Mouse (Mus musculus): ENCODE measurements around the gene Olfr706.
"Not testable (repeated sequence)": the region's sequence is repeated elsewhere in the genome, so short reads cannot be mapped to it uniquely, and the experiment has no call there.

Olfr706 gene

DNA sequence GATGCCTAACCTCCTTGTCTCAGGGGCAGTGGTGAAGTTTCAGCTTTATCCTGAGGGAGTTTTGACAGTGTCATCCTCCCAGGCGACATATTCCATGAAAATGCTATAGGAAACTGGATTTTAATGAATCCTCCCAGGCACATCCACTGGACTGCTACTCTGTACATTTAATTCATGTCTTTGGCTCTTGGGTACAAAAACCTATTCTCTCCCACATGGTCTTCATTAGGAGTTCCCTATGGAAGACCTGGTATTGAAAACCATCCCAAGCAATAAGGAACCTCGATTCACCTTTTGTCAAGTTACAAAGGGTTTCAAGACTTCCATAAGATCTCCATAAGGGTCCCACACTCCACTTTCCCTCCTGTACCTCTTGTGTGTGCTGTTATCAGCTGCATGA lies at the start of gene Olfr706:
Olfr706 (minus strand) TSS at position 101 of the 400 bp plus-strand sequence.
- no peak for DNase-seq (ENCODE audit: low read depth, low spot score)

DNA sequence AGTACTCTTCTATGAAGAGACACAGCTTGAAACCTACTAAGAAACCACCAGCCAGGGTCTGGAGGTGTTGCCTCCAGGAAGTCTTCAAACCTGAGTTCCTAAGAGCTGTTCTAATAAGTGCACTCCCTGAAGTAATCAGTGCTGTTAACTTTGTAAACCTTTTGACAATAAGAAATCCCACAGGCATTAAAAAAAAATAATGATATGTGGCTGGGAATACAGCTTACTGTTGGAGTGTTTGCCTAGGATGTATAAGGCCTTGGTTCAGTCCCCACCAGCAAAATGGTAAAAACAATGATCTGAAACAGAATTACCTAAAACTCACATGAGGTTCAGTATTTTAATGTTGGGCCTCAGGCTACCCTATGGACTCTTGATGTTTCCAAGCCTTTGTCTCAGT lies 44.2 kb upstream of the Olfr706 start, which contains the start of gene Olfr709-ps1:
Olfr709-ps1 (minus strand) TSS at position 101 of the 400 bp plus-strand sequence.
- no peak for DNase-seq (ENCODE audit: low read depth, low spot score)

DNA sequence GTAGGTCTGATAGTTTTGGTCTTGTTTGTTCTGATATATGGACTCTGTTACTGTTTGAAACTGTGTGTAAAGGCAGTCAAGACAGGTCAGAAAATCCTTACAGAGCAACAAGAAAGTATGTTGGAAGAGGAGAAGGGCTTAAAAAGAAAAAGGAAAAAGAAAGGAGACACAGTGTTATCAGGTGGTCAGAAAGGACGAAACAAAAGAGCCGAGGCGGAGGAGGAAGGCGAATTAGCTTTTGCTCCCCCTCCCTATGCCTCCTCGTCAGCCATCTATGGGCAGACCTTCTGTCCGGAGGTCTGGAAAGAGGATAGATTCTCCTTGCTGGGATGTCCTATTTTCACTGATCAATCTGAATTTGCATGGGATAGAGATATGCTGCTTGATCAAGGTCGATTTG lies 33.0 kb upstream of the Olfr706 start:
- DNase-seq (ENCODE audit: low read depth, low spot score): not testable (repeated sequence)

DNA sequence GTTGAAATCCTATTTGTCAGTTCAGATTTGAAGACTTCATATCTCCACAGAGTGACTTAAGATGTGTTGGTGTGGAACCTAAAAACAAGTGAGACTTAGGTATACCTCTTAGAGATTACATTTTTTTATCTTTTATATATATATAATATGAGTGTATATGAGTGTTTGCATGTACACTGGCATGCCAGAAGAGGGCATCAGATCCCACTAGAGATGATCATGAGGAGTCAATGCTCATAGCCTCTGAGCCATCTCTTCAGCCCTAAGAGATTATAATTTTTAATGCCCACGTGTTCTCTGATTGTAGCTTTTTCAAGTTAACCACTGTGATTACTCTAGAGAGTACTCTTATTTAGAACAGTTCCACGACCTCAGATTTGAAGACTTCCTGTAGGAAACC lies 19.7 kb upstream of the Olfr706 start, which contains the start of gene Olfr1532-ps1:
Olfr1532-ps1 (plus strand) TSS at position 326 of the 400 bp plus-strand sequence.
- no peak for DNase-seq (ENCODE audit: low read depth, low spot score)

DNA sequence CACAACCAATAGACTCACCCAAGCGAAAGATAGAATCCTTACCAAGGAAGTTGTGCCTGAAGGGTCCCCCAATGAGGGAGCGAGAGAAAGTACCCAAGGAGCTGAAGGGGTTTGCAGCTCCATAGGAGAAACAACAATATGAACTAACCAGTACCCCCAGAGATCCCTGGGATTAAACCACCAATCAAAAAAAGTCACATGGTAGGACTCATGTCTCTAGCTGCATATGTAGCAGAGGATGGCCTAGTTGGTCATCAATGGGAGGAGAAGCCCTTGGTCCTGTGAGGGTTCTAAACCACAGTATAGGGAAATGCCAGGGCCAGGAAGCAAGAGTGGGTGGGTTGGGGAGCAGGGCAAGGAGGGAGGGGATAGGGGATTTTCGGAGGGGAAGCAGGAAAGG lies 13.2 kb upstream of the Olfr706 start, which contains the start of gene Olfr707:
Olfr707 (minus strand) TSS at position 101 of the 400 bp plus-strand sequence.
- not testable (repeated sequence) for DNase-seq (ENCODE audit: low read depth, low spot score)

DNA sequence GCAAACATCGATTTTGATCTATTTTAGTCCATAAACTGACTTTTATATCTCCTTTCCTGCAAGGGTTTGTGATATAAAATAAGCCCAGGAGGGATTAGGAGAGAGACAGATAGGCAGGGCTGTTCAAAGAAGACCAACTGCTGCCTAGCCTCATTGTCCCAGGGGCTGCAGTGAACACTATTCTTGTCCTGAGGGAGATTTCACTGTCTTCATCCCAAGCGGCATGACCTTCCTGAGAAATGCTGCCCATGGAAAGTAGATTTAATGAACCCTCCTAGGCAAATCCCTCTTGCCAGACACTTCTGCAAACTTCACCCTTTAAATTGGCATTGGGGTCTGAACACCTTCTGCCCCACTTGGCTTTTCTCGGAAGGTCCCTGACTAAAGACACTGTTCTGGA lies 11.2 kb downstream of the Olfr706 start, which contains the start of gene Olfr705:
Olfr705 (minus strand) TSS at position 101 of the 400 bp plus-strand sequence.
- no peak for DNase-seq (ENCODE audit: low read depth, low spot score)

DNA sequence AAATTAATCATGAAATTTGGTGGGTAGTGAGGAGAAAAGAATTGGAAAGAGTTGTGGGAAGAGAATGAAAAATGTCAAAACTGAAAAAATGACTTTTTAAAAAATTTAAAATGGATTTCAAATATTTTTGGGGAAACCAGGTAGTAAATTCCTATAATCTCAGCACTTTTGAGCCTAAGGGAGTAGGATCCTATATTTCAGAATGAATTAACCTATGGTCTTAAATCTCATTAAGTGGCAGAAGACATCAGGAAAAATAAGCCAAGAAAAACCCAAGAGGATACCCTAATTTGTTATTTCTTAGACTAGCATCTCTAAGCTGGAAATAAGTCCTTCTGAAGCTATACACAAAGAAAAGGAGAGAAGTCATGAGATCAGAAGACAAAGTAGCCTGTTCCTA lies 25.1 kb downstream of the Olfr706 start, which contains the start of gene Olfr704:
Olfr704 (plus strand) TSS at position 301 of the 400 bp plus-strand sequence.
- DNase-seq (ENCODE audit: low read depth, low spot score): no peak

DNA sequence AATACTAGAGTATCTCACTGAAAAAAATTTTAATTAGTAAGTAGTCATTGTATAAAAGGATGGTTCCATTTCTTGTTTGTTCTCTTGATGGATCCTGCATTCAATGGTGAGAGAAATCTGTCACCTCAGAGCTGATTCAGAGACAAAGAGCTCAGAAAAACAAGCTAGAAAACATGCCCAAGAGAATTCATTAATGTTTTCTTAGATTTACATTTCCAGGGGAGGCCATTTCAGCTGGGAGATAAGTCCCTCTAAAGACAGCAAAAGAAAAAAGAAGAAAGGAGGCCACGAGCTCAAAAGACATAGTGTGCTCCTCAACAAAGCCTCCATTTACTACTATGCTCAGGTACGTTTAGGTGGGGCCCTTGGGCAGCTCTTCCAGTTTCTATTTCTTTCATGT lies 44.9 kb downstream of the Olfr706 start, which contains the start of gene Olfr703:
Olfr703 (plus strand) TSS at position 301 of the 400 bp plus-strand sequence.
- no peak for DNase-seq (ENCODE audit: low read depth, low spot score)

DNA sequence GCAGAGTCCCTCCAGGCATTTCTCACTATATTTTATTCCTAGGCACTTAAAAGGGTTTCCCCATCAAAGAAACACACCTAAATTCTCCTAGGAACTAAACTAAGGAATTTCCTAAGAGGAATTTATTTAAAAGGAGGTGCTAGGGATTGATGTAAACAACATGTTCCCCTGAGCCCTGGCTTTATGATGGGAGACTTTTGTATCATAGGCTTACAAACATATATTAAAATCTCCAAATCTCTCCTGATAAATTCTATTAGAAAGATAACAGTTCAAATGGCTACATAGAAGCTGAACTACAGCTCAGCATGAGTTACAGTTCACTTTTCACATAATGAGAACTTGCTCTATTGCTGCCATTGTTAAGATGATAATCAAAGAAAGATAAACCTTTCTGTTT lies 54.2 kb downstream of the Olfr706 start, which contains the start of gene Olfr702:
Olfr702 (minus strand) TSS at position 101 of the 400 bp plus-strand sequence.
- DNase-seq (ENCODE audit: low read depth, low spot score): no peak
